Mouse (Mus musculus) G1E (cell line): ENCODE results near the gene Rab7b. TPM values are rescaled to one million over a fixed set of nuclear protein-coding genes. Genes with fewer than 3 reads are reported as not detected.

Experiments used
- ATAC-seq: 2 replicates; pipeline ENCODE4 v1.8.0; 2016; ENCODE audit warnings: mild to moderate bottlenecking; ENCODE audit not compliant: insufficient number of reproducible peaks, poor library complexity, low FRiP score, severe bottlenecking; ENCODE audit errors: extremely low read depth
- DNase-seq: peaks from one replicate; pipeline ENCODE4 v3.0.0; 2012; ENCODE audit warnings: low spot score
- H3K27me3 ChIP-seq: 2 replicates; pipeline ENCODE4 v1.6.1; 2012; ENCODE audit warnings: mild to moderate bottlenecking, low read length, inconsistent platforms; ENCODE audit not compliant: insufficient read depth
- H3K36me3 ChIP-seq: replicated peaks from 2 replicates; pipeline ENCODE3; 2012; ENCODE audit warnings: mild to moderate bottlenecking, inconsistent platforms
- H3K4me1 ChIP-seq: 2 replicates; pipeline ENCODE4 v1.6.1; 2012; ENCODE audit warnings: low read depth, low read length, inconsistent platforms, mixed read lengths; ENCODE audit not compliant: insufficient read depth
- H3K4me3 ChIP-seq: 2 replicates; pipeline ENCODE4 v1.5.1; 2012; ENCODE audit warnings: low read depth, mild to moderate bottlenecking, inconsistent platforms, low read length, moderate library complexity, mixed read lengths
- H3K9me3 ChIP-seq: replicated peaks from 2 replicates; pipeline ENCODE4 v1.6.1; 2012; ENCODE audit warnings: inconsistent platforms
- CTCF ChIP-seq: IDR thresholded peaks from 2 replicates; pipeline ENCODE4 v1.5.1; 2012; ENCODE audit warnings: low read depth, low read length, inconsistent platforms, mixed read lengths
- GATA1 ChIP-seq: IDR thresholded peaks from 2 replicates; pipeline ENCODE4 v1.6.1; 2012; ENCODE audit warnings: borderline replicate concordance, low read length, inconsistent platforms, mixed read lengths
- GATA2 ChIP-seq: IDR thresholded peaks from 2 replicates; pipeline ENCODE4 v1.6.1; 2012; ENCODE audit warnings: low read depth, low read length, inconsistent platforms, borderline replicate concordance
- POLR2AphosphoS5 ChIP-seq: IDR thresholded peaks from 2 replicates; pipeline ENCODE4 v1.6.1; 2012; ENCODE audit warnings: low read depth, low read length, inconsistent platforms; ENCODE audit not compliant: insufficient replicate concordance
- TAL1 ChIP-seq: conservative IDR thresholded peaks from 2 replicates; pipeline ENCODE4 v1.6.1; 2012; ENCODE audit warnings: low read depth, low read length, inconsistent platforms, mixed read lengths
- polyA plus RNA-seq: library from polyadenylated mRNA; stranded (reverse); fragments of >175 nt; gene quantifications from 2 replicates; pipeline ENCODE4 v1.2.3, GENCODE M21; 2012
- total RNA-seq, 2 experiments: library from RNA; stranded (forward) in 1 of 2; stranded (reverse) in 1 of 2; fragments of 200-1000 nt in 1 of 2; fragments of >200 nt in 1 of 2; fragmentation: Nextera tagmentation in 1 of 2; gene quantifications; 2 replicates each; pipeline ENCODE4 v1.2.3; 2014 to 2017

The Rab7b gene
- total and polyA plus RNA-seq, 3 experiments: 0.38 TPM; not detected in 2

DNA sequence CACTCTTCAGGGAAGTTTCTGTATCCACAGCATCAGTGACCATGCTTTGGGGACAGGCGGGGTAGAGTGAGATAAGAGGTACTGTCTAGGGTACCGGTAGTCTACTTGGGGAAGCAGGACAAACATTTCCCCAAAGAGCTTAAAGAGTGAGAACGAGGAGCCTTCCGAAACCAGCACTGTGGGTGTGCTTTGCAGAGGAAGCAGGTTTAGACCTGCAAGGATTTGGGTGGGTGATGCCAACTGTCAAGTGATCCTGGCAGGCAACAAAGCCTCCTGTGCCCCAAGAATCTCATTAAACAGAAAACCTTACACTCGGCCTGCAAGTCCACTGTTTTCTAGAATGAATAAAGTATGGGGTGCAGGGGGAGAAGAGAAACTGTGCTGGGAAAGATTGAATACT, 1.4 kb downstream of the Rab7b start:
- peaks cover 10% of the 10 kb centered on the region for H3K4me1 ChIP-seq
- TF ChIP-seq GATA1 (no peak), TAL1 (no peak), GATA2 (no peak), POLR2AphosphoS5 (no peak), CTCF (no peak)
- no peak for ATAC-seq

GRCm38 (mm10) chr1:131690435-131690834, 1.9 kb downstream of the Rab7b start:
- Histone ChIP-seq H3K36me3 (peaks cover 2% of the 10 kb centered on the region), H3K27me3 (peaks cover 26% of the 10 kb centered on the region), H3K9me3 (no peaks in the 10 kb centered on the region), H3K4me1 (peaks cover 10% of the 10 kb centered on the region), H3K4me3 (no peak overlapping the region)
- TF ChIP-seq TAL1 (no peak), POLR2AphosphoS5 (no peak), CTCF (no peak)
- no peak for DNase-seq
- ATAC-seq: no peak

More for the DNA sequence above, 1.4 kb downstream of the Rab7b start:
- peaks cover 21% of the 10 kb centered on the region for H3K27me3 ChIP-seq
- peaks cover 2% of the 10 kb centered on the region for H3K36me3 ChIP-seq
- no peaks in the 10 kb centered on the region for H3K9me3 ChIP-seq
- DNase-seq: no peak
- no peak overlapping the region for H3K4me3 ChIP-seq

DNA sequence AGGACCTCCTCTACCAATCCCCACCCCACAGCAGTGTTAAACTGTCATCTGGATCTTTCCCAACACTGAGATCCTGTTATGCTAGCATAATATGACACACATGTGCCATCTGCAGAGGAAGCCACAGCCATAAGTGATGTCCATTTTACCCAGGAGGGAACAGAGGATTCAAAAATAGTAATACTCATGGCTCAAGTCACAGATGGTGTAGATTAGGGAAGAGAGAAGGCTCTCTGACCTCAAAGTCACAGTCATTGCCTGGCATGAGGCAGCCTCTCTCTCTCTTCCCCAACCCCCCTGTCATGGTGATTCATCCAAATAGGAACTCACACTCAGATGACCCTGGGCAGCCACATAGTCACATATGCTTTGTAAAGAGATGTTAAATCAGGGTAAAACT, 2.9 kb downstream of the Rab7b start:
- no peak; the same call in 1 of the 2 replicates for ATAC-seq
- Histone ChIP-seq H3K4me1 (peaks cover 10% of the 10 kb centered on the region), H3K36me3 (peaks cover 2% of the 10 kb centered on the region), H3K9me3 (no peaks in the 10 kb centered on the region), H3K27me3 (peaks cover 31% of the 10 kb centered on the region), H3K4me3 (no peak overlapping the region)
- TF ChIP-seq GATA1 (no peak), TAL1 (no peak), POLR2AphosphoS5 (no peak), GATA2 (no peak), CTCF (no peak)
- DNase-seq: no peak

DNA sequence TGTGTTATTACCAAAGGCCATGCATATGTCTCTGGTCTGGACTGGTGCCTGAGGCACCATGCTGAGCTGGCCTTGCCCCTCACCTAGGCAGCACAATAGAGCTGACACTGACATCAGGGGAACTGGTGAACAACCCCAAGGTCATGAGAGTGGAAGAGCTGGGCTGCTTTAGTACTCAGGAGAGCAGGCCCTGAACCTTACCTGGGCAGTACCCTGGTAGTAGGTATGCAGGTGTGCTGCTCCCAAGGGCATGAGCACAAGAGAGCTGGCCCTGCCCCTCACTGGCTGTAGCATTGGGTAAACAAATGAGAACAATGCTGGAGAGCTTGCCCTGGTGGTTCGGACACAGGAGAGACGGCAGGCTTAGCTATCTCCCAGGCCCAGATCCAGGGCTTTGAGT, 6.8 kb downstream of the Rab7b start:
- Histone ChIP-seq H3K4me3 (no peak overlapping the region), H3K4me1 (peaks cover 11% of the 10 kb centered on the region), H3K27me3 (peaks cover 56% of the 10 kb centered on the region), H3K36me3 (no peaks in the 10 kb centered on the region), H3K9me3 (no peaks in the 10 kb centered on the region)
- TF ChIP-seq CTCF: no peak
- TF ChIP-seq POLR2AphosphoS5: no peak
- TF ChIP-seq GATA2: no peak
- no peak for TF ChIP-seq GATA1
- TF ChIP-seq TAL1: no peak
- DNase-seq (no peak), ATAC-seq (no peak)

DNA sequence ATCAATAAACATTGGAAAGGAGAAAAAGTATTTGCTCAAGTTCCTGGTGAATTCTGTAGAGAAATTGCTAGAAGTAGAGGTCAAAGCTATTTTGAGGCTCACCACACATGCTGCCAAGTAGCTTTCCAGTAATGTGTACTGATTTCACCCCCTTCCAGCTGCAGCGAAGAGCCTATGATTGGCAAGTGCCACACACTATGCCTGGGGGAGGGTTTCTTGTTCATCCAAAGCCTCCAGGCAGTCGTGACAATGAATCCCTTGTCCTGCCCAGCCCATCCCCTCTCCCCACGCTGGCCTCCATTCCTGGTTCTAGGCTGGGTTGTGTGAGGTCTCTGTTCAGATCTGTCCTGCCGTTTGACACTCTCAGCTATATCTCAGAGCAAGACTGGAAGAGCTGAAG, 7.8 kb downstream of the Rab7b start:
- Histone ChIP-seq H3K27me3 (peaks cover 49% of the 10 kb centered on the region), H3K4me1 (peaks cover 13% of the 10 kb centered on the region), H3K36me3 (no peaks in the 10 kb centered on the region), H3K4me3 (no peak overlapping the region), H3K9me3 (no peaks in the 10 kb centered on the region)
- DNase-seq (no peak), ATAC-seq (no peak)
- no peak for TF ChIP-seq GATA2
- TF ChIP-seq POLR2AphosphoS5: no peak
- TF ChIP-seq CTCF: no peak
- no peak for TF ChIP-seq TAL1
- no peak for TF ChIP-seq GATA1

DNA sequence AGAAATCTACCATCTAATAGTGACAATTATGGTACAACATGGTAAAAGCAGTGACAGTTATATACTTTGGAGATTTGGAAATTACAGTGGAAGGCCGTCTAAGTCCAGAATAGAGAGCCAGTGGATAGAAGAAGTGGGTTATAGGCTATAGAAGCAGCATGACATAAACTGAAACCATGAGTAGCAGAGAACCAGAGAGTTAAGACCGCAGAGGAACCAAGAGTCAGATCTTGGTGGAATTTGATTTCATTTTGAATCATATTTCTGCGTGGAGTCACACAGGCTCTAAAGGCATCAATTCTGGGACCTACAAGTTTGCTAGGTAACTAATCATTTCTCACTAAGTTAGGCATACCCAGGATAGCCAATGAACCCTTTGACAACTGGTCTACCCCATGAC, 10.3 kb downstream of the Rab7b start:
- Histone ChIP-seq H3K36me3 (no peaks in the 10 kb centered on the region), H3K4me1 (peaks cover 11% of the 10 kb centered on the region), H3K9me3 (no peaks in the 10 kb centered on the region), H3K4me3 (no peak overlapping the region), H3K27me3 (peaks cover 54% of the 10 kb centered on the region)
- no peak for ATAC-seq
- DNase-seq: no peak
- no peak for TF ChIP-seq POLR2AphosphoS5
- no peak for TF ChIP-seq GATA2

DNA sequence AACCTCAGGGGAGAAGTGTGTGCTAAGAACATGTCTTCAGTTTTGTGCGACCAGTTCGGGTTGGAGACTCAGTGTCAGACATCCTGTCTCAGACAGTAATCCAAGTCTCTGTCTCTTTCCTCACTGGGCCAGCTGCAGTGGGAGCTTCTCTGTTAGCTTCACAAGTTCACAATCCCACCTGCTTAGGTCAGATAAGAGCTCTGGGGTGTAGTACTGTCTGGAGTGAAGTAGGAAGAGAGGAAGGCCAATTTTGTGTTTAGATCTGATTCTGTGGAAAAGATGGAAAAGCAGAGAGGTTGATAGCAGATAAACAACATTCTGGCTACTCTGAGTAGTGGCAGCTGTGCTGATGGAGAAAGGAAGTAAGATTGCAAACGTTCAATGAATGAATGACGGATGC, 11.1 kb downstream of the Rab7b start:
- H3K4me1 ChIP-seq: peaks cover 11% of the 10 kb centered on the region
- no peak for ATAC-seq

More for the DNA sequence above, 11.1 kb downstream of the Rab7b start:
- TF ChIP-seq GATA2 (no peak), POLR2AphosphoS5 (no peak), GATA1 (no peak), CTCF (no peak), TAL1 (no peak)
- no peaks in the 10 kb centered on the region for H3K36me3 ChIP-seq
- no peak for DNase-seq
- H3K27me3 ChIP-seq: peaks cover 58% of the 10 kb centered on the region
- H3K9me3 ChIP-seq: no peaks in the 10 kb centered on the region
- H3K4me3 ChIP-seq: no peak overlapping the region
